Mouse (Mus musculus) myocyte (in vitro differentiated cells): ENCODE results near the gene Asb18. TPM values are rescaled to one million over a fixed set of nuclear protein-coding genes. Genes with fewer than 3 reads are reported as not detected.

ENCODE experiments used
- H3K27me3 ChIP-seq: one replicate; pipeline ENCODE4 v1.6.1; 2011; ENCODE audit not compliant: control insufficient read depth, insufficient read depth, insufficient read length
- H3K36me3 ChIP-seq: one replicate; pipeline ENCODE4 v1.6.1; 2011; ENCODE audit not compliant: control insufficient read depth, insufficient read depth
- H3K4me2 ChIP-seq: one replicate; pipeline ENCODE4 v1.6.1; 2011; ENCODE audit warnings: low read depth, control low read depth
- H3K4me3 ChIP-seq: one replicate; pipeline ENCODE4 v1.5.1; 2011; ENCODE audit warnings: mild to moderate bottlenecking, control low read depth, moderate library complexity
- H3K79me2 ChIP-seq: one replicate; pipeline ENCODE4 v1.6.1; 2011; ENCODE audit not compliant: control insufficient read depth, insufficient read depth
- H3ac ChIP-seq: one replicate; pipeline ENCODE4 v1.6.1; 2011; ENCODE audit not compliant: control insufficient read depth, insufficient read length
- CEBPB ChIP-seq: IDR thresholded peaks from 2 replicates; pipeline ENCODE4 v1.6.1; 2011; ENCODE audit warnings: mild to moderate bottlenecking, moderate library complexity; ENCODE audit not compliant: poor library complexity, insufficient read depth, severe bottlenecking
- E2F4 ChIP-seq: IDR thresholded peaks from one replicate; pipeline ENCODE4 v1.6.1; 2011; ENCODE audit warnings: mild to moderate bottlenecking, control low read depth, moderate library complexity; ENCODE audit not compliant: insufficient read depth
- MAX ChIP-seq: IDR thresholded peaks from one replicate; pipeline ENCODE4 v1.6.1; 2011; ENCODE audit warnings: low read depth, mild to moderate bottlenecking, control low read depth
- MYOD1 ChIP-seq, 3 experiments: IDR thresholded peaks; one replicate each; pipeline ENCODE4 v1.6.1; 2011; ENCODE audit warnings: control low read depth in 2 of 3, low read depth in 2 of 3, mild to moderate bottlenecking in 2 of 3, moderate library complexity in 1 of 3; ENCODE audit not compliant: insufficient read length in 2 of 3, control insufficient read depth in 1 of 3
- MYOG ChIP-seq, 3 experiments: IDR thresholded peaks; one replicate each; pipeline ENCODE4 v1.6.1; 2011; ENCODE audit warnings: control low read depth in 2 of 3, low read depth in 2 of 3, mild to moderate bottlenecking in 2 of 3; ENCODE audit not compliant: insufficient read length in 2 of 3, control insufficient read depth in 1 of 3, insufficient read depth in 1 of 3
- POLR2A ChIP-seq: IDR thresholded peaks from one replicate; pipeline ENCODE4 v1.6.1; 2011; ENCODE audit warnings: low read depth, mild to moderate bottlenecking, control low read depth, moderate library complexity; ENCODE audit not compliant: insufficient read length
- POLR2AphosphoS2 ChIP-seq: IDR thresholded peaks from one replicate; pipeline ENCODE4 v1.6.1; 2011; ENCODE audit warnings: low read depth, control low read depth; ENCODE audit not compliant: insufficient read length
- REST ChIP-seq: IDR thresholded peaks from one replicate; pipeline ENCODE4 v1.6.1; 2011; ENCODE audit warnings: mild to moderate bottlenecking, control low read depth, moderate library complexity; ENCODE audit not compliant: insufficient read depth, insufficient read length
- SRF ChIP-seq: IDR thresholded peaks from one replicate; pipeline ENCODE4 v1.6.1; 2011; ENCODE audit warnings: low read depth; ENCODE audit not compliant: control insufficient read depth, insufficient read length
- TCF12 ChIP-seq: IDR thresholded peaks from one replicate; pipeline ENCODE4 v1.6.1; 2011; ENCODE audit warnings: mild to moderate bottlenecking, control low read depth; ENCODE audit not compliant: poor library complexity, insufficient read depth, severe bottlenecking
- TCF3 ChIP-seq: IDR thresholded peaks from one replicate; pipeline ENCODE4 v1.6.1; 2011; ENCODE audit warnings: low read depth, control low read depth; ENCODE audit not compliant: insufficient read length
- USF1 ChIP-seq: IDR thresholded peaks from one replicate; pipeline ENCODE4 v1.6.1; 2011; ENCODE audit warnings: low read depth, mild to moderate bottlenecking, control low read depth, moderate library complexity
- polyA plus RNA-seq: library from polyadenylated mRNA; unstranded; fragments of >200 nt; fragmentation: generic; extraction: Trizol; gene quantifications from one replicate; pipeline ENCODE4 v1.2.1, GENCODE M21; 2012; ENCODE audit warnings: missing spikeins

Asb18 gene
- polyA plus RNA-seq, 1 experiment: 0.01 TPM

DNA sequence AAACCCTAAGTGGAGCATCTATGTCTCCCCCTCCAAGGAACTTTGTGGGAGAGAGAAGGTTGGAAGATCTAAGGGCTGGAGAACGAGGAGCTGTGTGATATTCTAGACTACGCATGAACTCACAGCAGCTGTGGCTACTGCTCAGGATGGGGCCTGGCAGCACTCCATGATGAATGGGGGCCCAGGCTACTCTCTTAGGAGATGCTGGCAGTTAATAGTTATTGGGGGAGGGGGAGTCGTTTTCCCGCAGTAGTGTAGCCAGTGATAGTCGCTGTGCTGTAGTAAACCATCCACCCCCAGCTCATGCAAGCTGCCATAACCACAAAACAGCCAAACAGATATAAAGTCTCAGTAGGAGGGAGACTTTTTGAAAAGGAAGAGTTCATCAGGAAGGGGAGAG is 102.1 kb downstream of the Asb18 start:
- H3K27me3 ChIP-seq: peaks cover 14% of the 10 kb centered on the region
- no peak overlapping the region for H3K4me2 ChIP-seq
- H3ac ChIP-seq: no peak overlapping the region
- H3K4me3 ChIP-seq: no peak overlapping the region
- H3K79me2 ChIP-seq: no peaks in the 10 kb centered on the region
- TF ChIP-seq REST (no peak), MYOG (IDR thresholded peaks at IDR 0.05; ENCODE audit: control insufficient read depth in 1 of 3, insufficient read depth in 1 of 3, insufficient read length in 2 of 3, low read depth in 2 of 3) (no peak), USF1 (no peak), CEBPB (no peak), POLR2AphosphoS2 (no peak), E2F4 (no peak)
- H3K36me3 ChIP-seq: no peaks in the 10 kb centered on the region

- H3K79me2 ChIP-seq: no peaks in the 10 kb centered on the region
- no peak overlapping the region for H3K4me3 ChIP-seq
- no peak overlapping the region for H3ac ChIP-seq
- no peaks in the 10 kb centered on the region for H3K36me3 ChIP-seq
- peaks cover 10% of the 10 kb centered on the region for H3K27me3 ChIP-seq
- no peak overlapping the region for H3K4me2 ChIP-seq
- TF ChIP-seq POLR2AphosphoS2 (no peak), TCF3 (no peak), REST (no peak), MYOG (IDR thresholded peaks at IDR 0.05; ENCODE audit: control insufficient read depth in 1 of 3, insufficient read depth in 1 of 3, insufficient read length in 2 of 3, low read depth in 2 of 3) (no peak), POLR2A (no peak)
These were observed 104.7 kb downstream of the Asb18 start for GRCm38 (mm10) chr1:89909796-89910195.

- Histone ChIP-seq H3K79me2 (no peaks in the 10 kb centered on the region), H3K27me3 (no peaks in the 10 kb centered on the region), H3K36me3 (no peaks in the 10 kb centered on the region), H3K4me3 (no peak overlapping the region), H3K4me2 (no peak overlapping the region), H3ac (no peak overlapping the region)
- no peak for TF ChIP-seq TCF3
- no peak for TF ChIP-seq MYOD1 (IDR thresholded peaks at IDR 0.05; ENCODE audit: control insufficient read depth in 1 of 3, insufficient read length in 2 of 3, low read depth in 2 of 3)
- TF ChIP-seq TCF12: no peak
- no peak for TF ChIP-seq POLR2A
- TF ChIP-seq SRF: no peak
These were observed 111.8 kb downstream of the Asb18 start for GRCm38 (mm10) chr1:89902641-89903040.

DNA sequence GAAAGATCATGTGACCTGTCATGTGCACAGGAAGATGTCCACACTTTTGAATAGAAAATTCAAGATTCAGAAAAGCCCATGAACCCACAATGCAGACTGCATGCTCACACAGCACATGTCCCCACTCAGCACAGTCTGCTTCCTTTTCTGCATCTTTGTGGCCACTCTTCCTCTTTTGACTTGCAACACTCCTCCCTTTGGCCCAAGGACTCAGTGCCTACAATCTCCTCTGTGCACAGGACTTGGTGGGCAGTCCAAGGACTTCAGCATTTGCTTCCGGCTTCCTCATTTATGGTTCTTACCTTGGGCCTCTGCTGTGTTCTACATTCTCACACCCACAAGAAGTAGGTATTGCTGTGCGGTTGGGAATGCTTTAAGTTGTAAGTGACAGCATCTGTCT is 112.2 kb downstream of the Asb18 start:
- TF ChIP-seq TCF12 (no peak), MYOD1 (IDR thresholded peaks at IDR 0.05; ENCODE audit: control insufficient read depth in 1 of 3, insufficient read length in 2 of 3, low read depth in 2 of 3) (no peak), POLR2A (no peak), MAX (no peak), POLR2AphosphoS2 (no peak), USF1 (no peak), TCF3 (no peak), REST (no peak), SRF (no peak), E2F4 (no peak), MYOG (IDR thresholded peaks at IDR 0.05; ENCODE audit: control insufficient read depth in 1 of 3, insufficient read depth in 1 of 3, insufficient read length in 2 of 3, low read depth in 2 of 3) (no peak)
- H3K27me3 ChIP-seq: no peaks in the 10 kb centered on the region
- no peak overlapping the region for H3K4me3 ChIP-seq
- no peak overlapping the region for H3K4me2 ChIP-seq
- H3ac ChIP-seq: no peak overlapping the region
- H3K79me2 ChIP-seq: no peaks in the 10 kb centered on the region
- H3K36me3 ChIP-seq: no peaks in the 10 kb centered on the region

- Histone ChIP-seq H3ac (no peak overlapping the region), H3K36me3 (no peaks in the 10 kb centered on the region), H3K4me3 (no peak overlapping the region), H3K79me2 (no peaks in the 10 kb centered on the region), H3K4me2 (no peak overlapping the region), H3K27me3 (no peaks in the 10 kb centered on the region)
- TF ChIP-seq MYOG (IDR thresholded peaks at IDR 0.05; ENCODE audit: control insufficient read depth in 1 of 3, insufficient read depth in 1 of 3, insufficient read length in 2 of 3, low read depth in 2 of 3): no peak
- no peak for TF ChIP-seq E2F4
- no peak for TF ChIP-seq CEBPB
- no peak for TF ChIP-seq REST
- TF ChIP-seq POLR2A: no peak
- TF ChIP-seq POLR2AphosphoS2: no peak
- TF ChIP-seq MAX: no peak
- no peak for TF ChIP-seq TCF12
- TF ChIP-seq MYOD1 (IDR thresholded peaks at IDR 0.05; ENCODE audit: control insufficient read depth in 1 of 3, insufficient read length in 2 of 3, low read depth in 2 of 3): no peak
- TF ChIP-seq TCF3: no peak
- no peak for TF ChIP-seq SRF
- no peak for TF ChIP-seq USF1
These were observed 113.1 kb downstream of the Asb18 start for GRCm38 (mm10) chr1:89901381-89901780.

Other genes with a start within 250 kb of the Asb18 start
- not detected for gene Gbx2, start 83.5 kb downstream of the Asb18 start, polyA plus RNA-seq
- gene Iqca, start 138.7 kb upstream of the Asb18 start, polyA plus RNA-seq: 0.02 TPM
- gene Ackr3, start 189.3 kb upstream of the Asb18 start, polyA plus RNA-seq: 10.8 TPM